Mouse (Mus musculus): ENCODE results near the gene Ptges3. TPM values are rescaled to one million over a fixed set of nuclear protein-coding genes. Genes with fewer than 3 reads are reported as not detected.

The Ptges3 gene
- total RNA-seq, 1 experiment, result 240 TPM

- H3K27ac ChIP-seq (ENCODE audit: insufficient read depth, low read depth, low read length, poor library complexity, severe bottlenecking), result peak overlapping the region; percentile 64; the same call in 1 of the 2 replicates
- in situ Hi-C loops (cut with MboI; ENCODE audit: low sequenced_read_pairs in 2 of 2, unreplicated experiment in 2 of 2), result loop anchor here in 1 of 2 experiments (10.0 kb wide), 1 partner anchor 91 kb away; the partner anchor contains the start of gene Rbms2
- H3K36me3 ChIP-seq (ENCODE audit: control insufficient read depth, insufficient read depth, low read length, poor library complexity, severe bottlenecking), result peaks cover 11% of the 10 kb centered on the region; the same call in 1 of the 2 replicates
- peaks cover 0 to 9% of the 10 kb centered on the region in 2 experiments; a peak in 1 of 4 replicates for H3K4me1 ChIP-seq (ENCODE audit: control insufficient read depth in 2 of 2, insufficient read depth in 2 of 2, low read length in 2 of 2, poor library complexity in 1 of 2)
- peak overlapping the region; percentile 17; the same call in 1 of the 2 replicates for H3K9ac ChIP-seq (ENCODE audit: insufficient read depth, low read depth, low read length, poor library complexity, severe bottlenecking)
- H3K9me3 ChIP-seq (ENCODE audit: control insufficient read depth, insufficient read depth, low read depth, low read length), result no peaks in the 10 kb centered on the region
- no peak for DNase-seq (ENCODE audit: low read depth, low spot score)
- no peak for TF ChIP-seq MAFK (IDR thresholded peaks at IDR 0.05; ENCODE audit: insufficient read depth, low read depth, low read length)
- TF ChIP-seq CHD2 (IDR thresholded peaks at IDR 0.05; ENCODE audit: low read depth, low read length), result no peak
- H3K4me3 ChIP-seq (ENCODE audit: insufficient read depth in 1 of 2, low read depth in 1 of 2, low read length in 2 of 2, poor library complexity in 1 of 2, severe bottlenecking in 1 of 2), result peak overlapping the region; percentile 84 to 88
These were observed 34.9 kb downstream of the Ptges3 start for GRCm38 (mm10) chr10:128093496-128094294.

GRCm38 (mm10) chr10:128094340-128094968 is 35.7 kb downstream of the Ptges3 start:
- H3K9ac ChIP-seq (ENCODE audit: insufficient read depth, low read depth, low read length, poor library complexity, severe bottlenecking), result peak overlapping the region; percentile 17; the same call in 1 of the 2 replicates
- peak overlapping the region; percentile 84 to 88 for H3K4me3 ChIP-seq (ENCODE audit: insufficient read depth in 1 of 2, low read depth in 1 of 2, low read length in 2 of 2, poor library complexity in 1 of 2, severe bottlenecking in 1 of 2)
- peaks cover 0 to 11% of the 10 kb centered on the region in 2 experiments; a peak in 1 of 4 replicates for H3K4me1 ChIP-seq (ENCODE audit: control insufficient read depth in 2 of 2, insufficient read depth in 2 of 2, low read length in 2 of 2, poor library complexity in 1 of 2)
- TF ChIP-seq ZC3H11A (IDR thresholded peaks at IDR 0.05; ENCODE audit: borderline replicate concordance, low read depth, low read length), result no peak
- no peak for TF ChIP-seq HCFC1 (IDR thresholded peaks at IDR 0.05; ENCODE audit: borderline replicate concordance, insufficient read depth, low read length)
- no peak for TF ChIP-seq CHD2 (IDR thresholded peaks at IDR 0.05; ENCODE audit: low read depth, low read length)
- no peak for TF ChIP-seq MAFK (IDR thresholded peaks at IDR 0.05; ENCODE audit: insufficient read depth, low read depth, low read length)
- TF ChIP-seq ZNF384 (IDR thresholded peaks at IDR 0.05; ENCODE audit: low read depth, low read length), result no peak
- in situ Hi-C loops (cut with MboI; ENCODE audit: low sequenced_read_pairs in 2 of 2, unreplicated experiment in 2 of 2), result loop anchor here in 1 of 2 experiments (10.0 kb wide), 1 partner anchor 90 kb away; the partner anchor contains the start of gene Rbms2
- peak overlapping the region; percentile 64; the same call in 1 of the 2 replicates for H3K27ac ChIP-seq (ENCODE audit: insufficient read depth, low read depth, low read length, poor library complexity, severe bottlenecking)
- no peaks in the 10 kb centered on the region for H3K9me3 ChIP-seq (ENCODE audit: control insufficient read depth, insufficient read depth, low read depth, low read length)
- peaks cover 6% of the 10 kb centered on the region; the same call in 1 of the 2 replicates for H3K36me3 ChIP-seq (ENCODE audit: control insufficient read depth, insufficient read depth, low read length, poor library complexity, severe bottlenecking)
- peak; percentile 93 for DNase-seq (ENCODE audit: low read depth, low spot score)

- H3K4me3 ChIP-seq (ENCODE audit: insufficient read depth in 1 of 2, low read depth in 1 of 2, low read length in 2 of 2, poor library complexity in 1 of 2, severe bottlenecking in 1 of 2), result peak overlapping the region; percentile 13 to 84; a peak in 3 of 4 replicates
- in situ Hi-C loops (cut with MboI; ENCODE audit: low sequenced_read_pairs in 2 of 2, unreplicated experiment in 2 of 2), result loop anchor here in 1 of 2 experiments (10.0 kb wide), 1 partner anchor 90 kb away; the partner anchor contains the start of gene Rbms2
- H3K9ac ChIP-seq (ENCODE audit: insufficient read depth, low read depth, low read length, poor library complexity, severe bottlenecking), result peak overlapping the region; percentile 0; the same call in 1 of the 2 replicates
- H3K4me1 ChIP-seq (ENCODE audit: control insufficient read depth in 2 of 2, insufficient read depth in 2 of 2, low read length in 2 of 2, poor library complexity in 1 of 2), result peaks cover 0 to 11% of the 10 kb centered on the region in 2 experiments; a peak in 1 of 4 replicates
- H3K27ac ChIP-seq (ENCODE audit: insufficient read depth, low read depth, low read length, poor library complexity, severe bottlenecking), result peak overlapping the region; percentile 20; the same call in 1 of the 2 replicates
- H3K9me3 ChIP-seq (ENCODE audit: control insufficient read depth, insufficient read depth, low read depth, low read length), result no peaks in the 10 kb centered on the region
- TF ChIP-seq ZNF384 (IDR thresholded peaks at IDR 0.05; ENCODE audit: low read depth, low read length) (0 out of 2 replicates have a peak, but pooled peaks have one; percentile 57), ZC3H11A (IDR thresholded peaks at IDR 0.05; ENCODE audit: borderline replicate concordance, low read depth, low read length) (no peak)
- H3K36me3 ChIP-seq (ENCODE audit: control insufficient read depth, insufficient read depth, low read length, poor library complexity, severe bottlenecking), result no peaks in the 10 kb centered on the region; the same call in 1 of the 2 replicates
- peak; percentile 90 for DNase-seq (ENCODE audit: low read depth, low spot score)
These were observed 36.4 kb downstream of the Ptges3 start for GRCm38 (mm10) chr10:128095003-128095636.

- no peaks in the 10 kb centered on the region for H3K9me3 ChIP-seq (ENCODE audit: control insufficient read depth, insufficient read depth, low read depth, low read length)
- no peak overlapping the region; the same call in 1 of the 2 replicates for H3K27ac ChIP-seq (ENCODE audit: insufficient read depth, low read depth, low read length, poor library complexity, severe bottlenecking)
- TF ChIP-seq ZNF384 (IDR thresholded peaks at IDR 0.05; ENCODE audit: low read depth, low read length) (no peak), CHD2 (IDR thresholded peaks at IDR 0.05; ENCODE audit: low read depth, low read length) (no peak), MAFK (IDR thresholded peaks at IDR 0.05; ENCODE audit: insufficient read depth, low read depth, low read length) (no peak), HCFC1 (IDR thresholded peaks at IDR 0.05; ENCODE audit: borderline replicate concordance, insufficient read depth, low read length) (no peak), ZC3H11A (IDR thresholded peaks at IDR 0.05; ENCODE audit: borderline replicate concordance, low read depth, low read length) (no peak)
- peak overlapping the region; percentile 84 to 98 for H3K4me3 ChIP-seq (ENCODE audit: insufficient read depth in 1 of 2, low read depth in 1 of 2, low read length in 2 of 2, poor library complexity in 1 of 2, severe bottlenecking in 1 of 2)
- peaks cover 0 to 12% of the 10 kb centered on the region in 2 experiments; a peak in 2 of 4 replicates for H3K4me1 ChIP-seq (ENCODE audit: control insufficient read depth in 2 of 2, insufficient read depth in 2 of 2, low read length in 2 of 2, poor library complexity in 1 of 2)
- H3K9ac ChIP-seq (ENCODE audit: insufficient read depth, low read depth, low read length, poor library complexity, severe bottlenecking), result peak overlapping the region; percentile 60; the same call in 1 of the 2 replicates
- H3K36me3 ChIP-seq (ENCODE audit: control insufficient read depth, insufficient read depth, low read length, poor library complexity, severe bottlenecking), result no peaks in the 10 kb centered on the region; the same call in 1 of the 2 replicates
- DNase-seq (ENCODE audit: low read depth, low spot score), result no peak
- in situ Hi-C loops (cut with MboI; ENCODE audit: low sequenced_read_pairs in 2 of 2, unreplicated experiment in 2 of 2), result loop anchor here in 1 of 2 experiments (10.0 kb wide), 1 partner anchor 88 kb away; the partner anchor contains the start of gene Rbms2
These were observed 37.5 kb downstream of the Ptges3 start for GRCm38 (mm10) chr10:128096313-128096692.
